Mouse (Mus musculus) midbrain, embryonic 10.5 days (tissue): ENCODE data around the gene Ubac1. TPM values are rescaled to one million over a fixed set of nuclear protein-coding genes. Genes with fewer than 3 reads are reported as not detected.
A peak's percentile ranks its signal among the peaks of the same experiment; 100 is the strongest.

Experiments used
- DNase-seq: peaks from one replicate; pipeline ENCODE4 v3.0.0-alpha.2; 2017; ENCODE audit warnings: low spot score
- H3K27ac ChIP-seq: fragments of 300-500 bp; sonication (generic); replicated peaks from 2 replicates; pipeline ENCODE4 v1.5.1; 2016; ENCODE audit warnings: mild to moderate bottlenecking
- H3K27me3 ChIP-seq: fragments of 300-500 bp; sonication (generic); 2 replicates; pipeline ENCODE4 v1.6.1; 2016; ENCODE audit warnings: low read depth, mild to moderate bottlenecking; ENCODE audit not compliant: poor library complexity, severe bottlenecking
- H3K36me3 ChIP-seq: fragments of 300-500 bp; sonication (generic); 2 replicates; pipeline ENCODE4 v1.6.1; 2016; ENCODE audit warnings: mild to moderate bottlenecking, moderate library complexity
- H3K4me1 ChIP-seq: fragments of 300-500 bp; sonication (generic); 2 replicates; pipeline ENCODE4 v1.6.1; 2016
- H3K4me3 ChIP-seq: fragments of 300-500 bp; sonication (generic); 2 replicates; pipeline ENCODE4 v1.5.1; 2016; ENCODE audit warnings: mild to moderate bottlenecking, moderate library complexity
- H3K9me3 ChIP-seq: fragments of 300-500 bp; sonication (generic); replicated peaks from 2 replicates; pipeline ENCODE4 v1.6.1; 2016; ENCODE audit warnings: mild to moderate bottlenecking
- WGBS: fragments of 180-500 bp; shearing (Covaris S2); methylation state at CpG from one replicate; pipeline ENCODE4 v1.1.7; 2016; 5-methylcytosine and 5-hydroxymethylcytosine counted together
- polyA plus RNA-seq: library from polyadenylated mRNA; unstranded; fragments of >200 nt; fragmentation: Nextera tagmentation; extraction: Ambion mirVana; gene quantifications from 2 replicates; pipeline ENCODE4 v1.2.1, GENCODE M21; 2016

The Ubac1 gene
- polyA plus RNA-seq, 1 experiment from 2014 or later: 89.5 TPM

GRCm38 (mm10) chr2:25982426-25983091 is 39.0 kb downstream of the Ubac1 start:
- Histone ChIP-seq H3K4me1 (peaks cover 45% of the 10 kb centered on the region), H3K4me3 (peak overlapping the region; percentile 96), H3K36me3 (peaks cover 20% of the 10 kb centered on the region), H3K27ac (peak overlapping the region; percentile 99), H3K27me3 (peaks cover 10% of the 10 kb centered on the region), H3K9me3 (no peaks in the 10 kb centered on the region)
- DNase-seq: peak; percentile 65
- WGBS: under 1% methylated on average over 76 of the region's 76 CpGs

GRCm38 (mm10) chr2:25982052-25982425 is 39.5 kb downstream of the Ubac1 start:
- 1% methylated on average over 16 of the region's 16 CpGs for WGBS
- H3K27ac ChIP-seq: peak overlapping the region; percentile 99
- H3K4me1 ChIP-seq: peaks cover 45% of the 10 kb centered on the region

GRCm38 (mm10) chr2:25978997-25979396 is 42.5 kb downstream of the Ubac1 start:
- no peaks in the 10 kb centered on the region for H3K27me3 ChIP-seq
- peaks cover 40% of the 10 kb centered on the region for H3K4me1 ChIP-seq
- no peak overlapping the region for H3K4me3 ChIP-seq
- WGBS: 88% methylated on average over 4 of the region's 4 CpGs
- no peaks in the 10 kb centered on the region for H3K9me3 ChIP-seq
- peaks cover 38% of the 10 kb centered on the region for H3K36me3 ChIP-seq
- H3K27ac ChIP-seq: no peak overlapping the region
- DNase-seq: no peak

More at GRCm38 (mm10) chr2:25982052-25982425, 39.5 kb downstream of the Ubac1 start:
- DNase-seq: no peak
- Histone ChIP-seq H3K4me3 (peak overlapping the region; percentile 96), H3K9me3 (no peaks in the 10 kb centered on the region), H3K27me3 (peaks cover 10% of the 10 kb centered on the region), H3K36me3 (peaks cover 25% of the 10 kb centered on the region)

GRCm38 (mm10) chr2:25977587-25978239 is 43.8 kb downstream of the Ubac1 start:
- WGBS: 92% methylated on average over 7 of the region's 7 CpGs
- Histone ChIP-seq H3K4me3 (no peak overlapping the region), H3K4me1 (peaks cover 34% of the 10 kb centered on the region), H3K27ac (no peak overlapping the region), H3K27me3 (no peaks in the 10 kb centered on the region), H3K36me3 (peaks cover 48% of the 10 kb centered on the region), H3K9me3 (no peaks in the 10 kb centered on the region)
- DNase-seq: no peak

- no peaks in the 10 kb centered on the region for H3K27me3 ChIP-seq
- DNase-seq: no peak
- H3K9me3 ChIP-seq: no peaks in the 10 kb centered on the region
- H3K4me3 ChIP-seq: no peak overlapping the region
- H3K4me1 ChIP-seq: peaks cover 14% of the 10 kb centered on the region
- no peak overlapping the region for H3K27ac ChIP-seq
- 94% methylated on average over 4 of the region's 4 CpGs for WGBS
- H3K36me3 ChIP-seq: peaks cover 59% of the 10 kb centered on the region
Measured at GRCm38 (mm10) chr2:25975141-25975770, 46.3 kb downstream of the Ubac1 start.

- Histone ChIP-seq H3K27ac (no peak overlapping the region), H3K4me3 (no peak overlapping the region), H3K9me3 (no peaks in the 10 kb centered on the region), H3K36me3 (peaks cover 65% of the 10 kb centered on the region), H3K4me1 (peaks cover 11% of the 10 kb centered on the region; the same call in 1 of the 2 replicates), H3K27me3 (no peaks in the 10 kb centered on the region)
- 91% methylated on average over 2 of the region's 2 CpGs for whole genome bisulfite sequencing
- DNase-seq: no peak
Measured at GRCm38 (mm10) chr2:25970426-25970825, 51.1 kb downstream of the Ubac1 start.

GRCm38 (mm10) chr2:25969319-25969718 is 52.2 kb downstream of the Ubac1 start:
- 94% methylated on average over 4 of the region's 4 CpGs for WGBS
- no peak for DNase-seq
- Histone ChIP-seq H3K27me3 (no peaks in the 10 kb centered on the region), H3K27ac (no peak overlapping the region), H3K4me1 (peaks cover 11% of the 10 kb centered on the region; the same call in 1 of the 2 replicates), H3K36me3 (peaks cover 74% of the 10 kb centered on the region), H3K4me3 (no peak overlapping the region), H3K9me3 (no peaks in the 10 kb centered on the region)

GRCm38 (mm10) chr2:25949291-25949690 is 72.3 kb downstream of the Ubac1 start:
- no peaks in the 10 kb centered on the region for H3K27me3 ChIP-seq
- no peaks in the 10 kb centered on the region for H3K4me1 ChIP-seq
- 83% methylated on average over 3 of the region's 3 CpGs for WGBS
- H3K27ac ChIP-seq: no peak overlapping the region
- H3K36me3 ChIP-seq: peaks cover 95% of the 10 kb centered on the region
- no peak overlapping the region for H3K4me3 ChIP-seq
- H3K9me3 ChIP-seq: no peaks in the 10 kb centered on the region
- no peak for DNase-seq

Other genes with a start within 250 kb of the Ubac1 start
- not detected in 2 replicates for gene Lcn11, start 244.7 kb downstream of the Ubac1 start, polyA plus RNA-seq
- gene Gm13539, start 239.5 kb downstream of the Ubac1 start, polyA plus RNA-seq: not detected in 2 replicates
- gene Glt6d1, start 205.9 kb downstream of the Ubac1 start, polyA plus RNA-seq: not detected in 2 replicates
- not detected in 2 replicates for gene Lcn9, start 198.6 kb downstream of the Ubac1 start, polyA plus RNA-seq
- gene Sohlh1, start 174.5 kb downstream of the Ubac1 start, polyA plus RNA-seq: not detected in 2 replicates
- 0.41 and 0.49 TPM in 2 replicates for gene Kcnt1, start 158.0 kb downstream of the Ubac1 start, polyA plus RNA-seq
- 20.6 and 38.1 TPM in 2 replicates for gene Camsap1, start 38.5 kb downstream of the Ubac1 start, polyA plus RNA-seq
- gene Nacc2, start 101.5 kb upstream of the Ubac1 start, polyA plus RNA-seq: 4.3 and 5.6 TPM in 2 replicates
- gene Lhx3, start 186.5 kb upstream of the Ubac1 start, polyA plus RNA-seq: 0.35 and 0.49 TPM in 2 replicates
- gene Qsox2, start 215.8 kb upstream of the Ubac1 start, polyA plus RNA-seq: 21.0 and 21.3 TPM in 2 replicates